Mouse (Mus musculus): ENCODE results near the gene Prss46.

Prss46 gene

GRCm38 (mm10) chr9:110896595-110896994 lies 52.3 kb downstream of the Prss46 start:
- peak in 1 of 2 experiments; percentile 57 for DNase-seq

- no peak for DNase-seq
Observed at GRCm38 (mm10) chr9:110899451-110900008, 55.2 kb downstream of the Prss46 start.

GRCm38 (mm10) chr9:110901204-110901603 lies 56.9 kb downstream of the Prss46 start:
- DNase-seq = no peak

- no peak for DNase-seq
Observed at GRCm38 (mm10) chr9:110902271-110902670, 58.0 kb downstream of the Prss46 start.
